Mouse (Mus musculus) midbrain, postnatal 0 days (tissue): ENCODE measurements around the gene Dctpp1. TPM values are rescaled to one million over a fixed set of nuclear protein-coding genes. Genes with fewer than 3 reads are reported as not detected.

Source experiments
- ATAC-seq: fragments of 200-750 bp; cut with Nextera tagmentation; 2 replicates; pipeline ENCODE4 v1.8.0; 2017; ENCODE audit warnings: moderate number of reproducible peaks, mild to moderate bottlenecking, moderate TSS enrichment, moderate library complexity; ENCODE audit not compliant: low FRiP score
- DNase-seq: peaks from one replicate; pipeline ENCODE4 v3.0.0-alpha.2; 2015; ENCODE audit warnings: low spot score
- H3K27ac ChIP-seq: fragments of 300-500 bp; sonication (generic); 2 replicates; pipeline ENCODE4 v1.5.1; 2014; ENCODE audit warnings: low read depth, mild to moderate bottlenecking, low read length, mixed read lengths
- H3K27me3 ChIP-seq: fragments of 300-500 bp; sonication (generic); 2 replicates; pipeline ENCODE4 v1.6.1; 2014; ENCODE audit warnings: low read length, control low read depth, mixed read lengths; ENCODE audit not compliant: insufficient read depth
- H3K36me3 ChIP-seq: fragments of 300-500 bp; sonication (generic); 2 replicates; pipeline ENCODE4 v1.6.1; 2014; ENCODE audit warnings: low read length, control low read depth, mixed read lengths; ENCODE audit not compliant: insufficient read depth
- H3K4me1 ChIP-seq: fragments of 300-500 bp; sonication (generic); 2 replicates; pipeline ENCODE4 v1.6.1; 2014; ENCODE audit warnings: mild to moderate bottlenecking, control low read depth, antibody characterized with exemption, low read length, mixed read lengths; ENCODE audit not compliant: insufficient read depth
- H3K4me2 ChIP-seq: fragments of 300-500 bp; sonication (generic); 2 replicates; pipeline ENCODE4 v1.6.1; 2014; ENCODE audit warnings: low read depth, mild to moderate bottlenecking, low read length, mixed read lengths; ENCODE audit not compliant: poor library complexity, severe bottlenecking
- H3K4me3 ChIP-seq: fragments of 300-500 bp; sonication (generic); 2 replicates; pipeline ENCODE4 v1.5.1; 2014; ENCODE audit warnings: low read depth, mild to moderate bottlenecking, low read length, moderate library complexity
- H3K9ac ChIP-seq: fragments of 300-500 bp; sonication (generic); replicated peaks from 2 replicates; pipeline ENCODE4 v1.6.1; 2014; ENCODE audit warnings: mild to moderate bottlenecking, low read length, moderate library complexity, mixed read lengths; ENCODE audit not compliant: poor library complexity, severe bottlenecking
- H3K9me3 ChIP-seq: fragments of 300-500 bp; sonication (generic); 2 replicates; pipeline ENCODE4 v1.6.1; 2016; ENCODE audit warnings: low read length, control low read depth
- CTCF ChIP-seq: IDR thresholded peaks from 2 replicates; pipeline ENCODE4 v1.5.1; 2016; ENCODE audit warnings: antibody characterized with exemption, mild to moderate bottlenecking
- WGBS: fragments of 180-500 bp; shearing (Covaris S2); extraction: QIAGEN DNeasy Blood & Tissue Kit; methylation state at CpG from one replicate; pipeline ENCODE4 v1.1.7; 2014; 5-methylcytosine and 5-hydroxymethylcytosine counted together
- polyA plus RNA-seq: library from polyadenylated mRNA; unstranded; fragments of >200 nt; fragmentation: Nextera tagmentation; extraction: Ambion mirVana; gene quantifications from 2 replicates; pipeline ENCODE4 v1.2.1, GENCODE M21; 2015
- total RNA-seq: library from RNA; depleted of rRNA; stranded (reverse); fragments of >200 nt; gene quantifications from 2 replicates; pipeline ENCODE4 v1.2.3, GENCODE M21; 2014

Dctpp1 gene
- total and polyA plus RNA-seq, 2 experiments from 2014 or later: 92.2 to 120 TPM

DNA sequence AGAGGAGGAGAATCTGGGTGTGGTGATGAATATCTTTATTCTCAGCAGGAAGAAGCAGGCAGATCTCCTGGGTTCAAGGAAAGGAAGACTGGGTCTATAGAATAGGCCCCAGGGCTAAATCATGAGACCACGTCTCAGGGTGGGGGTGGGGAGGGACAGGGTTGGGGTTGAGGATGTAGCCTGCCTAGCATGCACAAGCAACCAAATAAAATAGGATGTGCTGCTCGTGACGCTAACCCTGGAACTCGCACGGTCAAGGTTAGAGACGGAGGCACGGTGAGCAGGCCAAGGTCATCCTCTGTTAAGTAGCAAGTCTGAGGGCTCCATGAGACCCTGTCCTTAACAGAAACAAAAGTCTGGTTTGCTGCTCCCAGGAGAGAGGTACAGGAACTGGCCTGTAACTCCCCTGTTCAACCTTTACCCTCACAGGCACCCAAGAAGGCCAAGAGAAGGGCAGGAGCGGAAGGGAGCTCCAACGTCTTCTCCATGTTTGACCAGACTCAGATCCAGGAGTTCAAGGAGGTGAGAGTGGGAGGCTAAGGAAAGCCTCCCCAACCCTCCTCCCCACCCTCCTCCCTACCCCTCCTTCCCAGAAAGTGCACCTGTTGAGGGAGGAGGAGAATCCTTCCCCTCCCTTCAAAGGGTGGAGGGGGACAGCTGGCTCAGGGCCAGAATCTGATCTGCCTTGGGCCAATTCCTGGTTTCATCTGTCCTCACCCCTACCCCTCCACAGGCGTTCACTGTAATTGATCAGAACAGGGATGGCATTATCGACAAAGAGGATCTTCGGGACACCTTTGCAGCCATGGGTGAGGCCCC, 47.9 kb downstream of the Dctpp1 start:
- no peaks in the 10 kb centered on the region for H3K4me1 ChIP-seq
- H3K4me2 ChIP-seq: no peak overlapping the region
- no peaks in the 10 kb centered on the region for H3K36me3 ChIP-seq
- no peaks in the 10 kb centered on the region for H3K9me3 ChIP-seq
- no peaks in the 10 kb centered on the region for H3K27me3 ChIP-seq
- no peak for TF ChIP-seq CTCF
- no peak overlapping the region for H3K4me3 ChIP-seq
- ATAC-seq (no peak), DNase-seq (no peak)
- H3K27ac ChIP-seq: no peak overlapping the region
- 90% methylated on average over 12 of the region's 12 CpGs for WGBS
- no peak overlapping the region for H3K9ac ChIP-seq

DNA sequence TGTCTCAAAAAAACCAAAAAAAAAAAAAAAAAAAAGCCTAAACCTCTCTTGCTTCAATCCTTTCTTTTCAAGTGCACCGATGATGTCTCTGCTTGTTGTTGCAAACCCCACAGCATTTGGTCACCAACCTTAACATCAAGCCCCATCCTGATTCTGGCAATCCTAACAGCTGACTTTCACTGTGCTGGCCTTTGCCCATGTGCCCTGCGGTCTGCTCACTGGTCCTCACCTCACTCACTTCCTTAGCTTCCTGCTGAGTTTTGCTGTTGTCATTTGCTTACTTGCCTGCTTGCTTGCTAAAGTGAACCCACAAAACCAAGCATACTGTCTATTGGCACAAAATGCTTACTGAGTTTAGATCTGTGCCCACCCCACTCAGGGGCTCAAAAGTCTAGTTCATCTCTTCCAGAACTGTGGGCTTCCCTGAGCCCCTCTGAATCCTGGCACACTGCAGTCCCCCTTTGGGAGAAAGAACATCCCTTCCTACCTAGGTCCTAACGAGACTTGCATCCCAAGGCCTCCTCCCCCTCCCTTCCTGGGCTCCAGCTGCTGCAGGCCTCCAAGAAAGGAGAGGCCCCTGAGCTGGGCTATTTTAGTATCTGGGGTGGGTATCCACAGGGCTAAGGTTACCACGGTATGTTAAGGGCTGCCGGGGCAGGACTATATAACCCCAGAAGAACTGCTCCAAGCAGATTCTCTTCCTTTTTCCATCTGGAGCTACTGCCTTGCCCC, 49.3 kb downstream of the Dctpp1 start:
- no peak overlapping the region for H3K27ac ChIP-seq
- no peak overlapping the region for H3K9ac ChIP-seq
- DNase-seq (no peak), ATAC-seq (no peak)
- WGBS: 77% methylated on average over 5 of the region's 5 CpGs
- no peak overlapping the region for H3K4me3 ChIP-seq
- H3K36me3 ChIP-seq: no peaks in the 10 kb centered on the region
- H3K4me1 ChIP-seq: peaks cover 6% of the 10 kb centered on the region
- no peak for TF ChIP-seq CTCF
- no peaks in the 10 kb centered on the region for H3K9me3 ChIP-seq
- H3K27me3 ChIP-seq: no peaks in the 10 kb centered on the region
- H3K4me2 ChIP-seq: no peak overlapping the region

DNA sequence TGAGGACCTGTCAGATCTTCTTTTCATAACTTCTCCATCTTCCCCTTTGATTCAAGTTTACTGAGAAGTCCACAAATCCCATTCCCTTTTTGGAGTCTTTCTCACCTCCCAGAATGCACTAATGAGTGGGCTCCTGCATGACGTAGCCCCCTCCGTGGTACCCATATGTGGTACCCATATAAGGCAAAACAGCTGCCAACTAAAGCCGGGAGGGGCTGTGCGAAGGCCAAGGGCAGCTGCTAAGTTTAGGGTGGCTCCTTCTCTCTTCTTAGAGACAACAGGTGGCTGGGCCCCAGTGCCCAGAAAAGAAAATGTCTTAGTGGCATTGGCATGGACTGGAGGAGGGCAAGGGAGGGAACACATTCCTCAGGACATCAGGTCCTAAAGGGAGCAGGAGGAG, 50.2 kb downstream of the Dctpp1 start:
- DNase-seq (no peak), ATAC-seq (no peak)
- Histone ChIP-seq H3K4me1 (peaks cover 6% of the 10 kb centered on the region), H3K36me3 (no peaks in the 10 kb centered on the region), H3K27ac (no peak overlapping the region), H3K4me3 (no peak overlapping the region), H3K4me2 (no peak overlapping the region), H3K9ac (no peak overlapping the region), H3K9me3 (no peaks in the 10 kb centered on the region), H3K27me3 (no peaks in the 10 kb centered on the region)
- WGBS: 94% methylated on average over 4 of the region's 4 CpGs
- TF ChIP-seq CTCF: no peak

DNA sequence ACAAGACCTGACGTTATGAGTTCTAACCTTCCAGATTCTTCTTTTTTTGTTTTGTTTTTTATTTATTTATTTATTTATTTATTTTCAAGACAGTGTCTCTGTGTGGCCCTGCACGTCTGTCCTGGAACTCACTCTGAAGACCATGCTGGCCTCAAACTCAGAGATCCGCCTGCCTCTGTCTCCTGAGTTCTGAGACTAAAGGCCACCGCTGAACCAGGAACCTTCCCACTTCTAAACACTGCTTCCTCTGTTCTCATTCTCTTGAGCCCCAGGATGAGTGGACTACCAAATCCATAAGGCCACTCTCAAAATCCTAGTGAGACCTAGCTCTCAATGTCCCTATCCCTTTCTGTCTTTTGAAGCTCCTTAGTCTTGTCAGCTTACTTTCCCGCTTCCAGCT, 50.7 kb downstream of the Dctpp1 start:
- WGBS: 84% methylated on average over 5 of the region's 5 CpGs
- Histone ChIP-seq H3K27ac (no peak overlapping the region), H3K4me3 (no peak overlapping the region), H3K36me3 (no peaks in the 10 kb centered on the region), H3K27me3 (no peaks in the 10 kb centered on the region), H3K9ac (no peak overlapping the region), H3K4me1 (peaks cover 6% of the 10 kb centered on the region), H3K4me2 (peak overlapping the region; percentile 61), H3K9me3 (no peaks in the 10 kb centered on the region)
- ATAC-seq (no peak), DNase-seq (no peak)
- no peak for TF ChIP-seq CTCF

- Histone ChIP-seq H3K4me3 (peak within 1 kb of the TSS; percentile 56), H3K27ac (peak within 1 kb of the TSS; percentile 75), H3K4me2 (peak within 1 kb of the TSS; percentile 99), H3K27me3 (no peaks in the 10 kb centered on the region), H3K9ac (peak within 1 kb of the TSS; percentile 63), H3K36me3 (no peaks in the 10 kb centered on the region), H3K9me3 (no peaks in the 10 kb centered on the region), H3K4me1 (peaks cover 6% of the 10 kb centered on the region)
- WGBS: under 1% methylated on average over 35 of the region's 44 CpGs
- DNase-seq (peak; percentile 99), ATAC-seq (peak; percentile 95)
- TF ChIP-seq CTCF: peak; percentile 89
Measured at GRCm38 (mm10) chr7:127208553-127209438, 51.7 kb downstream of the Dctpp1 start, which contains the start of gene Mylpf. Gene Mylpf (plus strand): TSS chr7:127208890.
